Mouse (Mus musculus): ENCODE results near the gene Thsd7a.

The Thsd7a gene

DNA sequence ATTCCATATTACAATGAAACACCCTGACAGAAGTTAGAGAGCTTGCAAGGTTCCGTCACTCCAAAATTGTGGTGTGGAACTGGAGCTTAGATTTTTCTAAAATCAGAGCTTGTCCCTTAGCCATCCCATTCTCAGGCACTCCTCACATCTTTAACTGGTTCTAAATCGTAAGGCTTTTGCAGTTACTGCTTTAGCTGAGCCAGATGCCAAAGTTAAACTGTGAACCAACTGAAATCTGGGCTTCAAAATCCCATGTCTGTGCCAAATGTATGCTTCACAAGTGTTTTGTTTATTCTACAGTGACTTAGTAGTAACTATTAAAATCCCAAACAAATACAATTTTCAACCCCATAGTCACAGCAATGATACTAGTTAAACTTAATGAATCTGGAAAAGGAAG, 242.3 kb downstream of the Thsd7a start:
- DNase-seq (ENCODE audit: low read depth, low spot score) = no peak

DNA sequence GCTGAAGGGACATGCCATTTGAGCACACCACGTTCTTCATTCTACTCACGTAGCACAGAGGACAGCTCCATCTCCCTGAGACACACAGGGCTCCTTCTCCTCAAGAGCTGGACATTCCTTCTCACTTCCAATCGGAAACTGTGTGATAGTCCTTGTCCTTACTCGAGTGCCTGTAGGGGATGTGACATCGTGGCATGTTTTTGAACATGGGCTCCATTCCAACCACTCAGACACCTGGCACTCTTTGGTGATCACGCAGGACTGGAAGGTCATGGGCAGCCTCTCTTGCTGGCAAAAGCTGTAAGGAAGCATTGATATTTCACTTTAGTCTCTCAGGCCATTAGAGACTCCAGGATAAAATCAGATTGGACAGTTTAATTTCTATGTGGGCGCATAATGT, 245.3 kb downstream of the Thsd7a start:
- no peak for DNase-seq (ENCODE audit: low read depth, low spot score)

DNA sequence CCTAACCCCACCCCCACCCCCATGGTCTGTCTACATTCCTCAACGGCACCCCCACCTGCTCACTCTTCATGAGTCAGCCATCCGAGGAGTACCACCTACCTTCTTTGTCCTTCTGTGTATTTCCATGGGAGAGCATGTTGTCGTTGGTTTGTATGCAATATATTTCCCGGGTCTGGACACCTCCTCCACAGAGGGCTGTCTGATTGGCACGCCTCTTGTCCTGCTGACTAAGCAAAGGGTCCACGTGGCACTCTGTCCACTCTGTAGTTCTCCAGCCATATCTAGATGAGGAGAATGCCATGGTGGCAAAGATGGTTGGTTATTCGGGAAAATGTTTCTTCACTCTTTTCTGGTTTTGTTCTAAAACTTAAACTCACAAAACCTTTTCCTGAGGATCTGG, 248.3 kb downstream of the Thsd7a start:
- DNase-seq (ENCODE audit: low read depth, low spot score) = no peak

DNA sequence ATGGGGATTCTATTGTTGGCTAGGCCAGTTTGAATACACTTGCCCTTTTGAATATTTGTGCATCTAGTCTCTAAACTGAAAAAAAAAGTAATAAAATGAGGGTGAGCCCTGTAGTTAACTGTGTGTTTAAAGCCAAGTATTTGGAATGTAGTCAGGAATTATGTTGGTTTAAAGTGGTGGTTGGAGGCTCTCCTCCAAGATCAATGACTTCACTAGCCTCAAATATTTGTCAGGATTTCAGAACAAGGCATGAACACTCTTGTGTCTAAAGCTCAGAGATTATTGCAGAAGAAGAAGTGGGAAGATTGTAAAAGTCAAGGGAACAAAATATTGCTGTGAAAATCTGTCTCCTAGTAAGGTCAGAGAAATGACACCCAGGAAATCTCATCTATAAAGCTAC, 249.3 kb downstream of the Thsd7a start:
- no peak for DNase-seq (ENCODE audit: low read depth, low spot score)

DNA sequence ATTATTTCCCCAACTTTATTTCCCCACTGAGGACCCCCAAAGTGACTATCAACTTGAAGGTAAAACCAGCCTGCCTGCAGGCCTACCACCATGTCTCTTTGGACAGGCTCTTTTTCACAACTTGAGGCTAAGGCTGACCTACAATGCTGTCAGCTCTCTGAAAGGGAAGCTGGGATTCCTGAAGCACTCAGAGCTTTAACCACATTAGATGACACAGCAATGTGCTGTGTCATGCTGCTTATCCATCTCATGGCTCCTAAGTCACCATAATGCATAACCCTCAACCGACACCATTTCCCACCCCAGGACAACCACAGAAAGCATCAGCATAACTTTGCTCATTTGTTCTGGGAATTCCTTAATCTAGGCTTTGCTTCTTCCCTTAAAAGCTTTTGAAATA, 255.6 kb downstream of the Thsd7a start:
- no peak for DNase-seq (ENCODE audit: low read depth, low spot score)

DNA sequence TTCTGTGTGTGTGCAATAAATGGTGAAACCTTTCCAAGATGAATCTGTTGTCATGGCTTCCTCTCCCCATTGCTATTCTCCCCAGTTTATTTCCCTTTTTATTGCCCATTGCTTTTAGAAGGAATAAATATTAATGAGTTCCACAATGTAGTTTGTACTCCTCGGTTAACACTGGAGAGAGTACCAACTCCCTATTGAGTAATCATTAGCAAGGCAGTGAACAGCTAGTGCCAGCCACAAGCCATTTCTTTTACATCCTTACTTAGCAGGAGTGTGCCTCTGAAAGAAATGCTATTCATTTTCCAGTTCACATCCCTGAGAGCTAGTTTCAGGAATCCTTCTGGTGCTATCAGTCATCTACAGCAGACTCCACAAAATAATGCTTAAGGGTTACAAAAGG, 260.3 kb downstream of the Thsd7a start:
- no peak for DNase-seq (ENCODE audit: low read depth, low spot score)

DNA sequence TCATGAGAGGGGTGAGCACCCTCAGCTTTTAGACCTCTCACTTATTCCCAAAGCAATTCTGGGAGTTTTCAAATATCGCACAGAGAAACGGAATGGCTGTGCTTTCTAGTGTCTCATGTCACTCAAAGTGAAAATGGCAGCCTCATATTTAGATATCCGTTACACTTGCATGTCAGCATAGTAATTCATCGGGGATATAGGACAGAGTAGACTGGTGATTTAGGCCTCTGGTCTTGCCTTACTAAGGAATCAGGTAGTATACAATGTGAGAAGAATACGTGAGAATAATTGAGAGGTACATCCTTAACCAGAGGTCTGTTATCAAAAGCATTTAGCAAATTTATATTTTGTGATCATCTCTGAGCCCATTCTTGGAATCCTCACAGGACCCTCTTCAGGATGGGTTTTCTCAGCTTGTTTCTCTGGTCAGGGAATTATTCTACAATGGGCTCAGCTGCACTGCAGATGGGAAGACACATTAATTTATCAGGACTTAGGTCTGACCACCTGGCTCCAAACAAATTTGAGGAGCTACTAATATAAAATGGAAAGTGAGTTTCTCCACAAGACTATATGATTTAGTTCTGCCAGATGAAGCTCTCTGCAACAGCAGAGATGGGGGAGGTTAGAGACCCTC, 267.6 kb downstream of the Thsd7a start:
- no peak for DNase-seq (ENCODE audit: low read depth, low spot score)

DNA sequence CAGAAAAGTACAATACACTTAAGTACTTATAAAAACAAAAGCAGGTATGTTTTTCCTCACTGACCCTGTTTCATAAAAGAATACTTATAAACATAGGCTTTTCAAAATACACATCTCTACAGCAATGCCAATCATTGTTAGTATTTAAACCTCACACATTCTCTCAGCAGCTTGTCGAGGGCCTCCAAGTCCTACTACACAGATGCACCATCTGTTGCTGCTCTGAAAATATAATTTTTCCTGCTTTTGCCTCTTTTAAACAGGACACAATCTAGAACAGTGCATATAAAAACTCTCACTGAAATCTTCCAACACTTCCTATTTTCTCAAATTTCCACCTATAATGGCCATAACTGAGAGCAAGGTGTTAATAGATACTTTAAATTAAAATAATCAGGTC, 270.9 kb downstream of the Thsd7a start:
- no peak for DNase-seq (ENCODE audit: low read depth, low spot score)

DNA sequence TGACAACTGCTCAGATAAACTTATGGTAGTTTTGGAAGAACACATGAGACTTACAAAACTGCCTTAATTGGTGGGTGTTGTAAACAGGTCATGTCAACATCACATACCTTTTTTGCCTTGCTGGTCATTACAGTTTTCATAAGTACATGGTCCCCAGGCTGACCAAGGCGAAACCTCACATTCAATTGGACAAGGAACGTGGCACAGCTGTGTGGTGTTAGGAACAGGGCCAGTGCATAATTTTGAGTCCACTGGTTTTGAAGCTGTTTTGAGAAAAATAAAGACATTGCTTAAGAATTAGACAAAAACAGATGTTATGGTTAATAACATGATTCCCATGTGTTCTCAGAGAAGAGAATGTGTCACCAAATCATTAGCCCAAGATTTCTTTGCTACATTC, 278.3 kb downstream of the Thsd7a start:
- DNase-seq (ENCODE audit: low read depth, low spot score) = no peak

DNA sequence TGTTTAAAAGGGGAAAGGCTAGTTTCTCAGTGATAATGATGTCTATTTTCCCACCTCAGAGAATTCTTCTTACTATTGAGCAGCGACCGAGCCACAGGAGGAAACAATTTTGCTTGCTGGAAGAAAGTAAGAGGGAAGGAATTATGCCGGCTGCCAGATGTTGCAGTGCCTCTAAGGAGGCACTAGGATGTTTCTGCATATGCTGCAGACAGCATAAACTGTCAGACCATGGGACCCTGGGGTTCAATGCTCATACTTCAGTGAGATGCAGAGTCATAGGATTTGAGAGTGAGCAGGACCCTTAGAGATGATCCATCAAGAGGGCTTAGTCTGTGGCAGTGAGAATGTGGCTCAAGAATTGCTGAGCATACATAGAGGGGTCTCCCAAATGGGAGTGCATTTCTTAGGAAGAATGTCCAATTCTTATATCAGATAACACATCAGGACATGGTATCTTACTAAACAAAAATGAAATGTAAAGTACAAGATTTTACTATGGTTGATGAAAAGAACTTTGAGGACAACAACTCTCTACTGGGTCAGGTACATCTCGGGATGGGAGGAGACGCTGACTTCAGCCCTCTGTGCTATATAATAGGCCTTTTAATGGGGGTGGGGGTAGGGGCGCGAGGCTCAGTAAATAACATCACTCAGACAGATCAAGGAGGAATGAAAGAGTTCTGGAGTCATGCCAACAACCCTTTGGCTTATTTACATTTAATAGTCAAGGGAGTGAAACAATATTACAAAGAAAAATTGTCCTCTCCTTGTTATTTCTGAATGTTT, 281.7 kb downstream of the Thsd7a start:
- DNase-seq (ENCODE audit: low read depth, low spot score) = no peak

DNA sequence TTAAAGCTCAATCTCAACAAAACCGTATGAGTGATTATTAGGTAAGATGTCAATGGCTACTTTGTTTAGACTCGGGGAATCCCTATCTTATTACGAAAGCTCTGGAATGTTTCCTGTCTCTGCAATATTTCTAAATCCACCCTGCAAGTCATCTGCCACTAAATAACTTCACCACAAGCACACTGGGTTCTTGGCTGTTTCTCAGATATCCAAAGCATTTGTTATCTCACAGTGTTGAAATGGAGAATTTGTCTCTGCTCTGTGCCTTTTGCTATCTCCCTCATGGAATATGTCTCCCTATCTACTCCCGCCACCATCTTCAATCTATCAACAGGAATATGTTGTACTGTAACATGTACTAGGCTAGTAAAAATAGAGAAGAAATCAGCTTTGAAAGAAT, 290.4 kb downstream of the Thsd7a start:
- no peak for DNase-seq (ENCODE audit: low read depth, low spot score)

DNA sequence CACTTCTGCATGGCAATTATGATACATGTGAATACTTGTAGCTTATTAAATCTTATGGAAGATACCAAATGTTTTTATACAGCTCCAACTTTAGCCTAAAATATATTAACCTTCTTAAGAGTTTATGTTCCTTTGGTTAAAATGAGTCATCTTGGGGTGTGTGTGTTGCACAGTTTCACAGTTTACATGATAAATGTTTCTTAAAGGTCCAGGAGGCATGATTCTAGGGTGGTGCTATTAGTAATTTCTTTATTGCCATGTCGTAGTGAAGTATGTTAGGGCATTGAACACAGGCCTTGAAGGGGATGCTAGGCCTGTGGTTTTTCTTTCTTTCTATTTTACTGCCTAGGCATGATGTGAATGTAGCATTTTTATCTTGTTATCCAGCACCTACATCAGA, 291.8 kb downstream of the Thsd7a start:
- no peak for DNase-seq (ENCODE audit: low read depth, low spot score)

DNA sequence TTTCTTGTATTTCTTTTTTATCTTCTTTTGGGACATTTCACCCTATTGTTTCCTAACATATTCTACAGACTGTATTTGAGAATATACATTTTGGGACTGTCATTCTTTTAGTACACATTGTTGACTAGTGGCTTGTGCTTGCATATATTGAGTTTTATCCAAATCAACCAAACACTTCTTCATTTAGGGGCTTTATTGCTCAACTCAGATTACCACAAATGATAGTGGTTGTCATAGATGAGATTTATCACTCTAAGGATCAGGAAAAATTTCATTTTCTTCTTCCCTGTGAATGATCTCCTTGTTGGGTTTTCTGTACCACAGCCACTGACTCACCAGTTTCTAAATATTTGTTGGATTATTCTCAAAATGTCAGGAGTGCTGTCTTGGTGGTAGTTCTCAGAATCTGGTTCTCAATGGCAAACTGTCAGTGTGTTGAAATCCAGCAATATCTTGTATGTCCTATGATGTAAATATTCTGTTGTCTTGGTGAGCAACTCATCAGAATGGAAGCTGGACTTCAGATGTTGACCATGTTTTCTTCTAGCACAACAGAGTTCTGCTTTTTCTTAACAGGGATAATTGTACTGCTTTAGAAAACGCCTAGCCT, 294.2 kb downstream of the Thsd7a start:
- DNase-seq (ENCODE audit: low read depth, low spot score) = no peak

DNA sequence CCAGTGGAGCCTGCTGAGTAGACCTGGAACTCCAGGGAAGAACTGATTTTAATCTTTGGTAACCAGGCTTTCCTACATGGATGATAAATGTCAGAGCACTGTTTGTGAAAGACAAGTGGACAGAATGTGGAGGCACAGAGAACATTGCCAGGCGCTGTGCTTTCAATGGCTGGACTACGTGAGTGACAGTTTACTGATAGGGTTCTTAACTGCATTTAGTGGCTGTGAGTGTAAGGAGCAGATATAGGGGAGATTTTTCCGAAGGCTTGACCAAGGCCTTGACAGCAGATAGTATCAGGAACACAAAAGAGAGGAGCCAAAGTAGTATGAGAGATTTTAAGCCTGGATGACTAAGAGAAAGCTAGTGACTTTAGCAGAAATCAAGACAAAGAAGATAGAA, 295.1 kb downstream of the Thsd7a start:
- DNase-seq (ENCODE audit: low read depth, low spot score) = no peak

DNA sequence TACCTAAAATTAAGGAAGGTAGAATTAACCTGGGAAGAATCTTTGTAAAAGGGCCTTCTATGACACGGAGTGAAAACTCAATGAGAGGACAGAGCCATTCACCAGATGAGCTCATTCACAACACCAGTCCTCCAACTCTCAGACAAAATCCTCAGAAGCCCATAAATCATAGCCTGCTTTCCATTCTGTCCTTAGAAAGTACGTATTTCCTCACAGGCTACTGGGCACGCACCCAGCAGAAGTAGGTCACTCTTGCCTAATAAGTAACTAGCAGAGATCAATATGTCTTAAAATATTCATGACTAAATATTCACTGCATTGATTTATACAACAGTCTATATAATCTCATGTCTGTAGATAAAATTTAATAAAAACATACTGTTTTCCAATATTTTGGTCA, 300.4 kb downstream of the Thsd7a start:
- no peak for DNase-seq (ENCODE audit: low read depth, low spot score)

DNA sequence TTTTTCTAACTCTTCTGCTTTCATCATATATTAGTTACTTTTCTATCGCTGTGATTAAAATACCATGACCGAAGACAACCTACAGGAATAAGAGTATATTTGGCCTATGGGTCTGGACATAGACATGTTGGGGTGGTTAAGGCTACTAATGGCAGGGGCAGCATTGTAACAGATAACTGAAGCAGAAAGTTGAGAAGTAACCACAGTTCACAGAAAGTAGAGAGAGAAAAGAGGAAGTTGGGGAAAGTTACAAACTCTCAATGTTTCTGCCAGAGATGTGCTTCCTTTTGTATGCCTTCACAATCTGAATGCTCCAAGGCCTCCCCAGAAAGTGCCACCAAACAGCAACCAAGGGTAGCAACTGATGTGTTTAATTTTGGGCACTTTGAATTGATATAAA, 303.7 kb downstream of the Thsd7a start:
- no peak for DNase-seq (ENCODE audit: low read depth, low spot score)

DNA sequence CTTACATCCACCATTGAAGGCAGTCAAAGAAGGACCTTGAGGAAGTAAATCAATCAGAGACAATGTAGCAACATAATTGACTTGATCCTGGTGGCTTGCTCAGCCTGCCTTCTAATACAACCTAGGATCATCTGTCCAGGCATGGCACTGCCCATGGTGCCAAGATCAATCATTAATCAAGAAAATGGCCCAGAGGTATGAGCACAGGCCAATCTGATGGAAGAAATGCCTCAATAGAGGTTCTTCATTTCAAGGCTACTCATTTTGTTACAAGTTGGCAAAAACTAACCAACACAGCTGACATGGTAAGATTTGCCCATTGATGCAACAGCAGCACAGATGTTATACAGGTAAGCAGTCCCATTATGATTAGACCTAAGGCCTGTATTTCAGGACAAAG, 309.6 kb downstream of the Thsd7a start:
- no peak for DNase-seq (ENCODE audit: low read depth, low spot score)

DNA sequence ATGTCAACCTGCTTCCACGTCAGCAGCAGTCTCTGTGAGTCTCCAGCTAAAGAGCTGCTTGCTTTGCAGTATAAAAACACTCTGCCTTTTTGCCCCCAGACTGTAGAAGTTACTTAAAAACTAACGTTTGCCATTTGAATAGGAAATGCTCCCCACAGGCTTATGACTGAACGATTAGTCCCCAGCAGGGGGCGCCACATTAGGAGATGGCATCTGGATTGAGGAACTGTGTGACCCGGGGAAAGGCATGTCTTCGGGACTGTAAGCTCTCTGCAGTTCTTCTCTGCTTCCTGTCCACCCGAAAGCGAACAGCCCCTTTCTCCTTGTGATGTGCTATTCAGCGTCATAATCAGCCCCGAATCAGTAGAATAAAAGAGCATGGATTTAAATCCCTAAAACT, 330.1 kb downstream of the Thsd7a start:
- no peak for DNase-seq (ENCODE audit: low read depth, low spot score)

DNA sequence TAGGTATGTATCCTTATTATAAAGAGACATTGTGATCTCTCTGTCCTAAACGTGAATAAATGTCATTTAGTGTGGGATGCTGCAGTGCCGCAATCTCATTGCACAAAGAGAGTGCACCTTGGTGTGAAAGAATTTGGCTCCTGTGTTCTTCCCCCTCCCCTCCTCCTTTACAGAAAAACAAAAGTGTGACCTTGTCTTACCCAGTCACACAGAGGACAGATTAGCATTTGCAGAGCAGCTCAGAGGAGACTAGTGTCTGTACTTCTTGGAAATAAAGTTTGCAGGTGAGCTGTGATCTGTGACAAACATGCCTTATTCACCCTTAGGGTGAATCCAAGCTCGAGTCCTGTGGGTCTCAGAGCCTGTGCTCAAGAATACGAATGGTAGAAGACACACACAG, 332.2 kb downstream of the Thsd7a start:
- no peak for DNase-seq (ENCODE audit: low read depth, low spot score)

DNA sequence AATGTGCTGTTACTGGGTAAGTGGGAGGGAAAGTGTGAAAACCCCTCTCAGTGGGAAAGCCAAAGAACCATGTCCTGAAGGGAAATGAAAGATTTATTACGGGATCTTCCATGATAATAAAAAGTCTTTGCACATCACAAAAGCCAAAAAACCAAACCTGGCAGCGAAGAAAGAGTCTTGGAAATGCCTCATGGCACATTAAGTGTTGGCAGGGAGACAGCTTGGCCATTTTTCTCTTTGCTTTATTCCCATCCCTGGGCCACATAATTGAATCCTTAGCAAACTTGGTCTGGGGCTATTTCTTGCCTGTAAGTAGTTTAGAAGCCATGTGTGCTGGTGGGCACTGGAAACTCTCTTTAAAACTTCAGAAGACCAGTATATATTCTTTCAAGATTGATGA, 344.8 kb downstream of the Thsd7a start:
- DNase-seq (ENCODE audit: low read depth, low spot score) = no peak

DNA sequence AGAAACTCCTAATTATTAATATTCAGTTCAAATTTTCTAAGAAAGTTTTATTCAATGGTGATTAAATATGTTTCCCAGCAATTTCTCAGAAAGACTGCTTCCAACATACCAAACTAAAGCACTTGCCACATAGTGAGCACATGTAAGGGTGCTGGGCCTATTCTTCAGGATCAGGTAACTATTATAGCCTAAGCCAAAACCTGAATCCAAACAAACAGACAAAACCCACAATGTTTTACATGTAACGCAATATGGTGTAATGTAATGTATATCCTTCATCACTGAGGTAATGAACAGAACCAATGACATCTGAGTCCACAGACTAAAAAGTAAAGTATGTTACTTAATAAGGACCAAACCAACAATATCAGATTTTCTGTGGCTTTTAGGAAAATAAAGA, 346.2 kb downstream of the Thsd7a start:
- no peak for DNase-seq (ENCODE audit: low read depth, low spot score)

DNA sequence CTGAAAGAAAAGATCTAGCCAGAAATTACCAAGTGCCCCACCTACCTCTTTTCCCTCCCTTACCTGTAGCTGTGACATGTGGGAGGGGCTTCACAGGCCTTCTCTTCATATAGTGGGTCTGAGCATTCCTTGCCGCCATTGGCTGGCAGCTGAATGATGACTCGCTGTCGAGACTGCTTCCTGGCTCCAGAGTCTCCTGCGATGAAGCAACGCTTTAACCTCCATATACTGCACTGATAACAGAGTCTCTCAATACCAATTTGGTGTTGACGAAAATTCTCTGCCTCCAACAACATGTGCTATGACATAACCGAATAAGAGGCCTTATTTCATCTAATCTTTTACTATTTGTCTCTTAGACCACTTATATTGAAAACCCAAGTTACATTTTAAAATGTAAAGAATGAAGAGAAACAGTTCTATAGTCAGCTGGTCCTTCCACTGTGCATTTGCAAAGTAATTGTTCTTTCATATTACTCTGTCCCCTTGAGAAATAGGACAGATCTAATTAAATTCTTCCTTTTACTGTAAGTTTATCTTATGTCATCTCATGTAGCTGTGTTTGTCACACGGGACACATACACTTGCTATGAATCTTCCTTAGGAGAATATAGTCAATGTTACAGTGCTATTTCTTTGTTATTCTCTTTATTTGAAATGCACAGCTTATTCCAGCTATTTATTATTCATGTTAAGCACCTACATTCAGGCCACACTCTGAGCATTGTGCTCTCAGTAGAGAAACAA, 351.3 kb downstream of the Thsd7a start:
- no peak for DNase-seq (ENCODE audit: low read depth, low spot score)

All from embryo, embryonic 11.5 days (tissue).